Mouse (Mus musculus): ENCODE results near the gene Eprs.

DNA sequence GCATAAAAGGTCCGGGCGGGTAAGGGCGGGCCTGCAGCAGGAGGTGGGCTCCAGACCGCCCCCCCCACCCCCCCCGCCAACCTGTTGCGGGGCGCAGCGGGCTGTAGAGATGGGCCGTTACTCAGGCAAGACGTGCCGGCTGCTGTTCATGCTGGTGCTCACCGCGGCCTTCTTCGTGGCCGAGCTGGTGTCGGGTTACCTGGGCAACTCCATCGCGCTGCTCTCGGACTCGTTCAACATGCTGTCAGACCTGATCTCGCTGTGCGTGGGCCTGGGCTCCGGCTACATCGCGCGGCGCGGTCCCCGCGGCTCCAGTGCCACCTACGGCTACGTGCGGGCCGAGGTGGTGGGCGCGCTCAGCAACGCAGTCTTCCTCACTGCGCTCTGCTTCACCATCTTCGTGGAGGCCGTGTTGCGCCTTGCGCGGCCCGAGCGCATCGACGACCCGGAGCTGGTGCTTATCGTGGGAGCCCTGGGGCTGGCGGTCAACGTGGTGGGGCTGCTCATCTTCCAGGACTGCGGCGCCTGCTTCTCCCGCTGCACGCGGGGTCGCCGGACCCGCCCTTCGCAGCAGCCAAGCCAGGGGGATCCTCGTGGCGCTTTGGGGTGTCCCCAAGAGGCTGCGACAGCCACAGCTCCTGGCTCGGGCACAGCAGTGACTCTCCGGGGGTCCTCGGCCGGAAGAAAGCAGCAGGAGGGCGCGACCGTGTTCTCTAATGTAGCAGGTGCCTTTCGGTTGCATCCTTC lies 92.3 kb downstream of the Eprs start:
- no peak for TF ChIP-seq POLR2A (IDR thresholded peaks at IDR 0.05; ENCODE audit: low read depth, low read length)
- no peak for TF ChIP-seq CTCF (IDR thresholded peaks at IDR 0.05; ENCODE audit: extremely low read depth, insufficient read depth, insufficient read length, insufficient replicate concordance)

All from spleen, adult 2 months (tissue).